Mouse (Mus musculus): ENCODE measurements at regions not wholly inside any gene's neighbourhood (a gene's known extent, or its start where the extent isn't known, plus 50 kb on each side); places are given as distances from the start of the nearest gene placed in this dataset.

- no peak for DNase-seq
Observed at GRCm38 (mm10) chr6:140934286-140934685, 205.2 kb downstream of the Gm11077 start.

GRCm38 (mm10) chr6:140938025-140938424 is 208.9 kb downstream of the Gm11077 start:
- DNase-seq = no peak

- DNase-seq = no peak
Observed at GRCm38 (mm10) chr6:140946720-140947119, 217.6 kb downstream of the Gm11077 start.

GRCm38 (mm10) chr6:140950483-140950882 is 221.4 kb downstream of the Gm11077 start:
- DNase-seq = no peak

- no peak for DNase-seq
Observed at GRCm38 (mm10) chr6:140953256-140953655, 224.2 kb downstream of the Gm11077 start.

- DNase-seq = no peak
Observed at GRCm38 (mm10) chr6:140953721-140954120, 224.6 kb downstream of the Gm11077 start.

- no peak for DNase-seq
Observed at GRCm38 (mm10) chr6:140955751-140956521, 226.9 kb downstream of the Gm11077 start.

GRCm38 (mm10) chr6:140956522-140956863 is 227.4 kb downstream of the Gm11077 start:
- no peak for DNase-seq

- DNase-seq = no peak
Observed at GRCm38 (mm10) chr6:140961987-140962386, 232.9 kb downstream of the Gm11077 start.

GRCm38 (mm10) chr6:140962563-140962962 is 233.5 kb downstream of the Gm11077 start:
- no peak for DNase-seq

- DNase-seq = no peak
Observed at GRCm38 (mm10) chr6:140973732-140974131, 244.6 kb downstream of the Gm11077 start.

GRCm38 (mm10) chr6:140976989-140977388 is 247.9 kb downstream of the Gm11077 start:
- DNase-seq = no peak

GRCm38 (mm10) chr6:140983610-140984009 is 254.5 kb downstream of the Gm11077 start:
- no peak for DNase-seq

GRCm38 (mm10) chr6:140984249-140984648 is 255.2 kb downstream of the Gm11077 start:
- no peak for DNase-seq

- no peak for DNase-seq
Observed at GRCm38 (mm10) chr6:140993643-140994580, 255.2 kb upstream of the Pde3a start.

GRCm38 (mm10) chr6:140995340-140996135 is 253.5 kb upstream of the Pde3a start:
- DNase-seq = no peak

- DNase-seq = no peak
Observed at GRCm38 (mm10) chr6:140998069-140998468, 251.0 kb upstream of the Pde3a start.

GRCm38 (mm10) chr6:141000552-141000951 is 248.5 kb upstream of the Pde3a start:
- DNase-seq = no peak

GRCm38 (mm10) chr6:141001306-141001705 is 247.8 kb upstream of the Pde3a start:
- no peak for DNase-seq

GRCm38 (mm10) chr6:141015055-141015681 is 233.9 kb upstream of the Pde3a start:
- no peak for DNase-seq

GRCm38 (mm10) chr6:141023501-141023900 is 225.6 kb upstream of the Pde3a start:
- no peak for DNase-seq

- no peak for DNase-seq
Observed at GRCm38 (mm10) chr6:141027353-141027752, 221.7 kb upstream of the Pde3a start.

All from layer of hippocampus, postnatal 36 days (tissue).